Mouse (Mus musculus): ENCODE results near the gene Nav2.

GRCm38 (mm10) chr7:48861796-48862195 is 46.7 kb upstream of the Nav2 start:
- no peak for TF ChIP-seq POLR2AphosphoS2 (IDR thresholded peaks at IDR 0.05; ENCODE audit: low read length)
- no peak for TF ChIP-seq CTCF (IDR thresholded peaks at IDR 0.05 in 2 of 3, conservative IDR thresholded peaks at IDR 0.05 in 1 of 3; ENCODE audit: control insufficient read depth in 1 of 3, insufficient read depth in 1 of 3, low read depth in 2 of 3, low read length in 3 of 3, poor library complexity in 1 of 3, severe bottlenecking in 1 of 3)
- no peak for TF ChIP-seq TBP (IDR thresholded peaks at IDR 0.05; ENCODE audit: low read depth, low read length)
- no peak for TF ChIP-seq HCFC1 (IDR thresholded peaks at IDR 0.05; ENCODE audit: low read depth, low read length)
- no peak for TF ChIP-seq MAX (IDR thresholded peaks at IDR 0.05; ENCODE audit: low read length)
- TF ChIP-seq ZKSCAN1 (IDR thresholded peaks at IDR 0.05; ENCODE audit: low read depth, low read length) = peak; percentile 99

Measured in MEL (cell line).